Mouse (Mus musculus) thymus, adult 2 months (tissue): ENCODE data around the gene Armh4.

Experiments used
- CTCF ChIP-seq: fragments of 200-500 bp; IDR thresholded peaks from 2 replicates; pipeline ENCODE4 v1.5.1; 2012; ENCODE audit warnings: mild to moderate bottlenecking, control low read depth, low read length, moderate library complexity, borderline replicate concordance; ENCODE audit not compliant: control insufficient read depth, poor library complexity, insufficient read depth; ENCODE audit errors: extremely low read depth
- POLR2A ChIP-seq: fragments of 200-500 bp; IDR thresholded peaks from 2 replicates; pipeline ENCODE4 v1.6.1; 2012; ENCODE audit warnings: mild to moderate bottlenecking, low read length, control low read depth, moderate library complexity; ENCODE audit not compliant: control insufficient read depth, poor library complexity, insufficient read depth; ENCODE audit errors: extremely low read depth

GRCm38 (mm10) chr14:49743946-49744526, 39.1 kb downstream of the Armh4 start:
- no peak for TF ChIP-seq POLR2A
- no peak for TF ChIP-seq CTCF
